Mouse (Mus musculus): ENCODE measurements around the gene Tmed2. TPM values are rescaled to one million over a fixed set of nuclear protein-coding genes. Genes with fewer than 3 reads are reported as not detected.
A peak's percentile ranks its signal among the peaks of the same experiment; 100 is the strongest.
"Not testable (repeated sequence)": the region's sequence is repeated elsewhere in the genome, so short reads cannot be mapped to it uniquely, and the experiment has no call there.

Tmed2 gene
- total RNA-seq (2021) = 100 to 1,000 TPM in 1 of 2 experiments, 10 to 100 TPM in 1; 95.6 to 113 TPM
- long read RNA-seq, transcript Tmed2-201 (4 exons, 2,074 nt) = major isoform, 217 of 233 reads
- long read RNA-seq, partial matches to known transcripts = 4 of 233 reads
- long read RNA-seq, other reads (novel, unspliced or antisense) = 8 of 233 reads

DNA sequence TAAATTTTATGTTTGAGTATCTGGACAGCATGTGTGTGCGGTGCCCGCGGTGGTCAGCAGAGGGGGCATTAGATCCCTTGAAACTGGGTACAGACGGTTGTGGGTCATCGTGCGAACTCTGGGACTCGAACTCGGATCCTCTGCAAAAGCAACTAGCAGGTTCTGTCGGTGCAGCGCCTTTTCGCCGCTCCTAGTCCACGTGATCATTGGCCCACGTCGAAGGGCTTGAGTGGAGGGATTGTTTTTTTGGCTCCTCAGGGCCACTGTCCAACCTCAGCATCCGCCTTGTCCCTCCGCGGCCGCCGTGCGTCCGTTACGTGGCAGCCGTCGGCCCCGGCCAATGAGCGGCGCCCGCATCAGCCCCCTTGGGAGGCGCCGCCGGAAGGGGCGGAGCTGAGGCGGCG, at the start of gene Tmed2:
Gene Tmed2 (plus strand): TSS at position 313 of the 404 bp plus-strand sequence.
- DNase-seq (ENCODE audit: low spot score in 2 of 2) = peak; percentile 93 to 95

DNA sequence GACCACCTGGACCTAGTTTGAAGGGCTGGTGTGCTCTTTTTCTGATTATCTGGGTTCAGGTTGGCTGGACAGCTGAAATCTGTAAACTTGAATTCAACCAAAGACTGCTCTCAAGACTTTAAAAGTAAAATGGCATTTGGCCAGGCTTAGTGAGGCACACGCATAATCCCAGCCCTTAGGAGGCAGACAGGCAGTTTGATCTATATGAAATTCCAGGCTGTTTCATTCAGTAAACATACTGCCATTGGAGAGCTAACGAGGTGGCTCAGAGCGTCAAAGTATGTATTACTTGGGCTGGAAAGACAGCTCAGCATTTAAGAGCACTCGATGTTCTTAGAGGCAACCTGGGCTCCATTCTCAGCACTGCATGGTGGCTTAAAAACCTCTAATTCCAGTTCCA, 48.8 kb upstream of the Tmed2 start:
- DNase-seq (ENCODE audit: low spot score in 2 of 2) = no peak

GRCm38 (mm10) chr5:124492618-124493017, 47.9 kb upstream of the Tmed2 start:
- no peak for DNase-seq (ENCODE audit: low spot score in 2 of 2)

DNA sequence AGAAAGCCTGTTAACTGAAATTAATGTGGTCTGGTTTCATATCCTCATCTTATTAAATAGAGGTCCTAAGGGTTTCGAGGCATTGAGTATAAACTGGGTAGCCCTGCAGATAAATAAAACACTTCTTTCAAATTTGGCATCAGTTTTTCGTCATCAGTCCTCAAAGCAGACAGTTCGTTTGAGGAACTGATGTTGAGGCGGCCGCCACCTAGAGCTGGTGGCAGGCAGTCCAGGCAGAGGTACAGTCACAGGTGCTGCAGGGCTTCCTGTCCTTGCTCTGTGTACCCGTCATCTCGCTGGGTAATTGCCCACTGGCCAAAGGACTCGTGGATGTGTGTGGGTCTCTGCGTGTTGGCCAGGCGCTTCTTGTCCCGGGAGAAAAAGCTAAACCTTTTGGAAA, 47.0 kb upstream of the Tmed2 start:
- no peak for DNase-seq (ENCODE audit: low spot score in 2 of 2)

GRCm38 (mm10) chr5:124495547-124495946, 44.9 kb upstream of the Tmed2 start:
- no peak for DNase-seq (ENCODE audit: low spot score in 2 of 2)

GRCm38 (mm10) chr5:124496614-124497514, 43.6 kb upstream of the Tmed2 start:
- no peak for DNase-seq (ENCODE audit: low spot score in 2 of 2)

DNA sequence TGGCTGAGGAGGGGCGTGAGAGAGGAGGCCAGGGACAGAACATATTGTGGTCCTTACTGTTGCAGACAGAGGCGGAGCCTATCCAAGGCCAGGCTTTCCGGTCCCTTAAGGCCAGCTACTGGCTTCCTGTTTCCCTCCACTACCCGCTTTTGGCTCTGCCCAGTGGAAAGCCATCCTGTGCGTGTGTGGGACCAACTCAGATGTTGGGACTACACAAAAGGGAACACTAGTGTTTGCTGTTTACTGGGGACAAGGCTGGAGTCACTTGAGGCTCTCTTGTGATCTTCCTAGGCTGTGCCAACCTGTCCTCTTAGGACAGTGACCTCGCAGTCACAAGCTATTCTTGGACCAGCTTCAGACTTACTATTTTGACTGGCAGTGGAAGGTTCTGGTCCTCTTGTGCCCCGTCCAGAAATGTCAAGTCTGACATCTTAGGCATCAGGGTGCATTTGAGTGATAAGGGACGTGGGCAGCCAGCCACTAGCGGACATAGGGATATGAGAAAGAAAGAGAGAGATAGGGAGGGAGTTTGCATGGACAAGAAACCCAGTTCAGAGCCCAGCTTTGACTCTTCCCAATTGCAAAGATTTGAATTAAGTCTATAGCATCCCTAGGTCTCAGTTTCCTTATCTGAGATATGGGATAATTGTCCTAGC, 42.1 kb upstream of the Tmed2 start:
- no peak for DNase-seq (ENCODE audit: low spot score in 2 of 2)

DNA sequence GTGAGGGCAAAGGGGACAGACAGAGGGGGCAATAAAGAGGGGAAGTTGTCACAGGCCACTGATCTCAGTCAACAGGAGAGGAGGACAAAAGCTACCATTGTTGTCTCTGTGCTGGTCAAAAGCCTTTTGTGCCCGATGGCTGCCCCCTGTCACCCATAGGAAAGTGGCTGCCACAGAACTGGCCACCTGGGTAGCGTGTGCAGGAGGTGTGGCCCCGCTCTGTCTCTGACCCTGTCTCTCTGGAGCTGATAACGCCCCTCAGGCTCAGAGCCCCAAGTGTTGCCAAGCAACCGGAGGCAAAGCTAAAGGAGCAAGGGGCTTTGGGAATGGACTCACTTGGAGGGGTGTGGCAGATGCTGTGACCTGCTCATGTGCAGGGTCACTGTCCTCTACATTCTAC, 41.5 kb upstream of the Tmed2 start:
- no peak for DNase-seq (ENCODE audit: low spot score in 2 of 2)

DNA sequence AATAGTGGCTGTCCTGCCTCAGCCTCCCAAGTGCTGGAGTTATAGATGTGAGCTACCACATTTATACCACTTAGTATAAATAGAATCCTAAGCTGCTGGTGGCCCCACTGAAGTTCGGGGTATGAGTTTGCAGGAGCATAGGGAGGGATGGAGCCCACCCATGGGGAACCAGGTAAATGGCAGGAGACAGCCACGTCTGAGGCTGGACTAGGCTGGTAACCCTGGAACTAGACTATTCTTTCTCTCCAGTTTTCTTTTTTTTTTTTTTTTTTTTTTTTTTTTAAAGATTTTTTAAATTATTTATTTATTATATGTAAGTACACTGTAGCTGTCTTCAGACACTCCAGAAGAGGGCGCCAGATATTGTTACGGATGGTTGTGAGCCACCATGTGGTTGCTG, 40.5 kb upstream of the Tmed2 start:
- DNase-seq (ENCODE audit: low spot score in 2 of 2) = not testable (repeated sequence)

- no peak for DNase-seq (ENCODE audit: low spot score in 2 of 2)
Measured at GRCm38 (mm10) chr5:124500573-124500972, 39.9 kb upstream of the Tmed2 start.

DNA sequence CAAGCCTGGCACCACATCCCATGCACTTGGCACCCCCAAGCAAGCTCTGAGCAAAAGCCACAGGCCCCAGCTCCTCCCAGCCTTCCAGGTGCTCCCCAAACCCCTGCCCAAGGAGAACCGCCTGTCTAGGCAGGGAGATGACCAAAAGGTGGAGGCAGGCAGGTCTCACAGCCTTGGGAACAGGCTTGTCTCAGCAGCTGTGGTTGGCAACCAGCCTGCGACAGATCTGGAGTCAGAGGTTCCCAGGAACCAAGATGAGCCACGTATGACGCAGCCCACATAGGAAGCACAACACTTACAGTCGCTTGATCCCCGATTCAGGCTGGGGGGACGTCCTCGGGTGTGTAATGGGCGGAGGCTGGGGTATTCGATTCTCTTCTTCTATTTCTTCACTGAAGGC, 39.0 kb upstream of the Tmed2 start:
- no peak for DNase-seq (ENCODE audit: low spot score in 2 of 2)

GRCm38 (mm10) chr5:124503742-124504141, 36.8 kb upstream of the Tmed2 start:
- DNase-seq (ENCODE audit: low spot score in 2 of 2) = no peak

DNA sequence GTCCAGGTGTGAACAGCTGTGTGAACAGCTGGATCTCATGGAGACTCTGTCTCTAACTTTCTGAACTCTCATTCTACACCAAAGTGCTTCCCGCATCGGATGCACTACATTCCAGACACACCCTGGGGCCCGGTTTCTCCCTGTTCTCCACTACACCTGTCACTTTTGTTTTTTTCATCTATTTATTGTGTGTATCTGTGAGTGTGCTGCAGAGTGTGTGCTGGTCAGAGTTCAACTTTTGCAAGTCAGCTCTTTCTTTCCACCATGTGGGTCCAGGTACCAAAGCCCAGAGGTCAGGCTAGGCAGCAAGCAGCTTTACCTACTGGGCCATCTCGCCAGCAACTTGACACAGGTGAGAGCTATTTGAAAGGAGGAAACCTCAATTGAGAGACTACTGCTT, 35.3 kb upstream of the Tmed2 start:
- no peak for DNase-seq (ENCODE audit: low spot score in 2 of 2)

DNA sequence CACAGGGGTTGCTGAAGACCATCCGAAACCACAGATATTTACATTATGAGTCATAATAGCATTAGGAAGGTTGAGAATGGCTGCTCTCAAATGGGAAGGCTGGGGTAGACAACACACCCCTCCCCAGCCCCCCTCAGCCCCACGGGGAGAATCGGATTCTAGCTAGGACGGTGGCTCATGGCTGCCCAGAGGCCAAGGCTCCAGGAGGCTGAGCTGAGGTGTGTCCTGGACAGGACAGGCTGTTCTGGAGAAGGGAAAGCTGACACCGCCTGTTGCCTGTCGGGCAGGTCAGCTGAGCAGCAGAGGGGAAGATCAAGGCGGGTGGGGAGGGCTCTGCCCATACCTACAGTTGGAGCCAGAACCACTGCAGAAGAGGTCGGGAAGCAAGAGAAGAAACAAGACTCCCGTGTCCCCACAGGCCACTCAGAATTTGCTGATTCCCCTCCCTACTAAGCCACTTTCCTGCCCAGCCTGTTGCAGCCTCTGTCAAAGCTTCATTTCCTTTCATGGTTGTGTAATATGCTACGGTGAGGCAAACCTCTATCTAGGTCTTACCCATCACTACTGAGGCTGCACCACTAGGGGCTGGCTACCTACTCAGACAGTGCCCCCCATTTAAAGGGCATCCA, 33.6 kb upstream of the Tmed2 start:
- DNase-seq (ENCODE audit: low spot score in 2 of 2) = no peak

- DNase-seq (ENCODE audit: low spot score in 2 of 2) = no peak
Measured at GRCm38 (mm10) chr5:124509200-124509599, 31.3 kb upstream of the Tmed2 start.

GRCm38 (mm10) chr5:124509742-124510237, 30.7 kb upstream of the Tmed2 start:
- no peak for DNase-seq (ENCODE audit: low spot score in 2 of 2)

GRCm38 (mm10) chr5:124510536-124511050, 29.9 kb upstream of the Tmed2 start:
- no peak for DNase-seq (ENCODE audit: low spot score in 2 of 2)

- no peak for DNase-seq (ENCODE audit: low spot score in 2 of 2)
Measured at GRCm38 (mm10) chr5:124515789-124516188, 24.7 kb upstream of the Tmed2 start.

DNA sequence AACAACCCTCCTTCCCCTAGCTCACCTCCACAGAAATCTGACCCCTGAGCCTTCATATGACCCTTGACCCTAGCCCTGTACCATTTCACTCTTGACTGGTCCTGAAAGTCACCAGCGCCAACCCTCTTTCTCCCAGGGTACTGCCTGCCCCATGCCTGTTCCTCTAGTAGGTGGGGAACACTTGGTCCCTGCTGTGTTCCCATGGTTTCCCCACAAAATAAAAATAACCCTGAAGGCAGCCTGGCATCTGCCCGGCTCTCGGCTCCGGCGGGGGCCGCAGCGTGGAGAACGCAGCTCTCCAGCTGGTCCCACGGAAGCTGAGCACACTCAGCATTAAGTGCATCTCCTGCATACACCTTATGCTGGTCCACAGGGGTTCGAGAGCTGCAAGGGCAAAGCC, 21.8 kb upstream of the Tmed2 start:
- peak; percentile 54 to 58 for DNase-seq (ENCODE audit: low spot score in 2 of 2)

- no peak for DNase-seq (ENCODE audit: low spot score in 2 of 2)
Measured at GRCm38 (mm10) chr5:124521588-124521987, 18.9 kb upstream of the Tmed2 start.

DNA sequence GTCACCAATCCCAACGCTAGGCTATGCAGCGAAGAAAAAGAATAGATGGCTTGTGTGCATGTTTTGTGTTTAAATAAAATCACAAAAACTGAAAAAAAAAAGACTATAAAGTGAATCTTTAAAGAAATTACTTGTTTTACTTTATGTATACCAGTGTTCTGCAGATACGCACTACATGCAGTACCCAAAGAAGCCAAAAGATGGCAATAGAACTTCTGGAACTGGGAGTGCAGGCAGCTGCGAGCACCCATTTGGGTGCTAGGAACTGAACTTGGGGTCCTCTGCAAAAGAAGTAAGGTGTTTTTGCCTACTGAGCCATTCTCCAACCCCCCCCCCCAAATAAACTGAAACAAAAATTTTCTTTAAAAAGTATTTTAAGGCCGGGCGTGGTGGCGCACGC, 17.5 kb upstream of the Tmed2 start:
- DNase-seq (ENCODE audit: low spot score in 2 of 2) = no peak
